Mouse (Mus musculus) kidney, embryonic 15.5 days (tissue): ENCODE measurements around the gene H2-Q2. TPM values are rescaled to one million over a fixed set of nuclear protein-coding genes. Genes with fewer than 3 reads are reported as not detected.
"Not testable (repeated sequence)": the region's sequence is repeated elsewhere in the genome, so short reads cannot be mapped to it uniquely, and the experiment has no call there.

Experiments used
- ATAC-seq: fragments of 200-750 bp; cut with Nextera tagmentation; replicated peaks from 2 replicates; pipeline ENCODE4 v1.8.0; 2017; ENCODE audit warnings: moderate TSS enrichment; ENCODE audit not compliant: low FRiP score
- H3K27ac ChIP-seq: fragments of 300-500 bp; sonication (generic); 2 replicates; pipeline ENCODE4 v1.5.1; 2015; ENCODE audit warnings: mild to moderate bottlenecking, inconsistent platforms
- H3K27me3 ChIP-seq: fragments of 300-500 bp; sonication (generic); 2 replicates; pipeline ENCODE4 v1.6.1; 2015; ENCODE audit warnings: inconsistent platforms
- H3K36me3 ChIP-seq: fragments of 300-500 bp; sonication (generic); 2 replicates; pipeline ENCODE4 v1.6.1; 2015; ENCODE audit warnings: inconsistent platforms
- H3K4me1 ChIP-seq: fragments of 300-500 bp; sonication (generic); 2 replicates; pipeline ENCODE4 v1.6.1; 2015; ENCODE audit warnings: inconsistent platforms
- H3K4me2 ChIP-seq: fragments of 300-500 bp; sonication (generic); 2 replicates; pipeline ENCODE4 v1.6.1; 2015; ENCODE audit warnings: moderate library complexity, mild to moderate bottlenecking, inconsistent platforms
- H3K4me3 ChIP-seq: fragments of 300-500 bp; sonication (generic); replicated peaks from 2 replicates; pipeline ENCODE4 v1.5.1; 2015; ENCODE audit warnings: mild to moderate bottlenecking, inconsistent platforms
- H3K9ac ChIP-seq: fragments of 300-500 bp; sonication (generic); 2 replicates; pipeline ENCODE4 v1.6.1; 2015; ENCODE audit warnings: mild to moderate bottlenecking, inconsistent platforms
- H3K9me3 ChIP-seq: fragments of 300-500 bp; sonication (generic); replicated peaks from 2 replicates; pipeline ENCODE4 v1.6.1; 2016; ENCODE audit warnings: inconsistent platforms
- WGBS: fragments of 180-500 bp; shearing (Covaris S2); methylation state at CpG from one replicate; pipeline ENCODE4 v1.1.7; 2015; ENCODE audit warnings: mixed read lengths; 5-methylcytosine and 5-hydroxymethylcytosine counted together
- polyA plus RNA-seq: library from polyadenylated mRNA; unstranded; fragments of >200 nt; fragmentation: Nextera tagmentation; extraction: Ambion mirVana; gene quantifications from 2 replicates; pipeline ENCODE4 v1.2.1, GENCODE M21; 2015

The H2-Q2 gene
- polyA plus RNA-seq, 1 experiment from 2014 or later: 0.64 TPM

DNA sequence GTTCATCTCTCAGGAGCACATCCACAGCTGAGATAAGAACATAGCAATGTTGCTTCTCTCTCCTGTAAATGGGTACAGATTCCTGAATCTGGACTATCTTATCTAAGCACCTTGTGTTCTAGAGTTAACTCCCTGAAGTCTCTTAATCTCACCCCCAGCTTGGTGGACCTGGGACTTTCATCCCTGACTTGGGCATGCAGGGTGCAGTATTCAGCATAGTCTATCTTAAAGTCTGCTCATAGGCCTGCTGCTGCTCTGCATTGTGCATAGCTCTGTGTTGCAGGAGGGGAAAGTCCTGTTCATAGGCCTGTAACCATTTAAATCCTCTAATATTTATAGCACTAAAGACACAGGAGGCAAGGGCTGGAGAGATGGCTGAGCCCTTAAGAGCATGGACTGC is 16.0 kb upstream of the H2-Q2 start:
- not testable (repeated sequence) for ATAC-seq, H3K36me3 ChIP-seq, H3K9ac ChIP-seq, H3K4me1 ChIP-seq, H3K4me2 ChIP-seq, H3K9me3 ChIP-seq, H3K4me3 ChIP-seq, H3K27ac ChIP-seq
- H3K27me3 ChIP-seq: peaks cover 28% of the 10 kb centered on the region

GRCm38 (mm10) chr17:35329714-35330113 is 12.3 kb upstream of the H2-Q2 start:
- not testable (repeated sequence) for H3K36me3 ChIP-seq, H3K4me1 ChIP-seq, H3K9ac ChIP-seq, H3K9me3 ChIP-seq, H3K4me3 ChIP-seq, H3K27me3 ChIP-seq, H3K4me2 ChIP-seq, H3K27ac ChIP-seq, ATAC-seq
- 59% methylated on average over 3 of the region's 3 CpGs for WGBS

DNA sequence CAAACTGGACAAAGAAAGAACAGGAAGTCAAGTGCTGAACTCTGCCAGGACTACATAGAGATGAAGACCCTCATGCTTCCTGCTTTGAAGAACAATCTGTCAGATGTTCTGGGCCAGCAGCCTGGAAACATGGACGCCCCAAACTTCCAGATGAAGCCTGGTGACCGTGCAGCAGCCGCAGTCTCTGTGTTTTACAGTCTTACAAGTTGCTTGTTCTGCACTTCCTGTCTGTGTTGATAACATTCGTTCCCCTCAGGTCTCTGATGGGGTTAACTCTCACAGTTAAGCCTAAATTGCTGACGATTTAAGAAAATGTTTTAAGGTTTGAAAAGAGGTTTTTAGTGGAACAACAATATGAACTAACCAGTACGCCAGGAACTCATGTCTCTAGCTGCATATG is 10.5 kb upstream of the H2-Q2 start:
- not testable (repeated sequence) for H3K27ac ChIP-seq, H3K4me3 ChIP-seq, ATAC-seq, H3K4me1 ChIP-seq, H3K36me3 ChIP-seq, H3K27me3 ChIP-seq, H3K9ac ChIP-seq, H3K4me2 ChIP-seq, H3K9me3 ChIP-seq
- 58% methylated on average over 6 of the region's 6 CpGs for WGBS

- Histone ChIP-seq H3K4me3 (peak overlapping the region; percentile 48), H3K4me2 (peak overlapping the region; percentile 87), H3K36me3 (no peaks in the 10 kb centered on the region), H3K9me3 (no peaks in the 10 kb centered on the region), H3K27ac (no peak overlapping the region), H3K4me1 (peaks cover 12% of the 10 kb centered on the region), H3K9ac (peak overlapping the region; percentile 21; the same call in 1 of the 2 replicates), H3K27me3 (peaks cover 53% of the 10 kb centered on the region)
- peak; percentile 69 for ATAC-seq
- 1% methylated on average over 45 of the region's 46 CpGs for WGBS
Measured at GRCm38 (mm10) chr17:35342711-35343476, 852 bp downstream of the H2-Q2 start.

- not testable (repeated sequence) for H3K9me3 ChIP-seq, ATAC-seq, H3K9ac ChIP-seq, H3K36me3 ChIP-seq, H3K4me2 ChIP-seq, H3K4me1 ChIP-seq, H3K27ac ChIP-seq, H3K4me3 ChIP-seq
- peaks cover 25% of the 10 kb centered on the region for H3K27me3 ChIP-seq
Measured at GRCm38 (mm10) chr17:35347659-35348058, 5.6 kb downstream of the H2-Q2 start.

- H3K4me3 ChIP-seq, H3K27ac ChIP-seq, H3K36me3 ChIP-seq, H3K9me3 ChIP-seq, H3K4me2 ChIP-seq, H3K4me1 ChIP-seq, H3K9ac ChIP-seq, ATAC-seq: not testable (repeated sequence)
- WGBS: 53% methylated on average over 6 of the region's 6 CpGs
- peaks cover 19% of the 10 kb centered on the region for H3K27me3 ChIP-seq
Measured at GRCm38 (mm10) chr17:35353275-35353674, 11.2 kb downstream of the H2-Q2 start.

GRCm38 (mm10) chr17:35354071-35354470 is 12.0 kb downstream of the H2-Q2 start:
- Histone ChIP-seq H3K4me1 (peaks cover 5% of the 10 kb centered on the region), H3K27ac (no peak overlapping the region), H3K9me3 (no peaks in the 10 kb centered on the region), H3K36me3 (no peaks in the 10 kb centered on the region), H3K27me3 (peaks cover 27% of the 10 kb centered on the region), H3K4me3 (no peak overlapping the region), H3K4me2 (no peak overlapping the region), H3K9ac (no peak overlapping the region)
- ATAC-seq: no peak
- 65% methylated on average over 2 of the region's 2 CpGs for WGBS

- Histone ChIP-seq H3K36me3 (no peaks in the 10 kb centered on the region), H3K27me3 (peaks cover 35% of the 10 kb centered on the region), H3K27ac (no peak overlapping the region), H3K9ac (no peak overlapping the region), H3K4me2 (no peak overlapping the region), H3K4me1 (peaks cover 10% of the 10 kb centered on the region), H3K4me3 (no peak overlapping the region), H3K9me3 (no peaks in the 10 kb centered on the region)
- no peak for ATAC-seq
- WGBS: 48% methylated on average over 1 of the region's 1 CpGs
Measured at GRCm38 (mm10) chr17:35357086-35357485, 15.0 kb downstream of the H2-Q2 start.

DNA sequence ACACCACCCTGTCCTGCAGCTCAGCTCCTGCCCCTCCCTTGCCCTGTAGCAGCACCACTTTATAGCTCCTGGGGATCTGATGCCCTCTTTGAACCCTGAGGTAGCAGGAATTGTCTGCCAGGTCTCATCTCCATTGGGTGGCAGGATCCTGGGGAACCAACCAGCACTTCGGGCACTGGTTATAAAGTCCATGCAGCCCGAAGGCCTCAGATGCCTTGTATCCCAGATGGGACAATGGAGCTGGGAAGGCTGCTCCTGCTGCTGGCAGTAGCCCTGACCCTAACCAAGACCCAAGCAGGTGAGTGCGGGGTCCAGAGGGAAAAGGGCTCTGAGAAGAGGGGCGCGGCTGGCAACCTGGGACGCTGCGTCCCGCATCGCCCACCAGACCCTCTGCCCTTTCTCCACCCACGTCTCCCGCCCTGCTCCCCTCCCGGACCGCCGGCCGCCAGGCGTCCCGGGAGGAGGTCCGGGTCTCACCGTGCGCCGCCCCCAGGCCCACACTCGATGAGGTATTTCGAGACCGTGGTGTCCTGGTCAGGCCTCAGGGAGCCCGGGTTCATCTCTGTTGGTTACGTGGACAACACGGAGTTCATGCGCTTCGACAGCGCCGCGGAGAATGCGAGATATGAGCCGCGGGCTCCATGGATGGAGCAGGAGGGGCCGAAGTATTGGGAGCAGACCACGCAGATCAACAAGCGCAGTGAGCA is 16.9 kb downstream of the H2-Q2 start:
- Histone ChIP-seq H3K9me3 (peaks cover 6% of the 10 kb centered on the region), H3K27me3 (peaks cover 35% of the 10 kb centered on the region), H3K4me3 (peak overlapping the region; percentile 42), H3K27ac (no peak overlapping the region), H3K4me1 (peaks cover 10% of the 10 kb centered on the region), H3K4me2 (peak overlapping the region; percentile 83), H3K36me3 (no peaks in the 10 kb centered on the region), H3K9ac (no peak overlapping the region)
- 3% methylated on average over 38 of the region's 38 CpGs for WGBS
- ATAC-seq: no peak; the same call in 1 of the 2 replicates

DNA sequence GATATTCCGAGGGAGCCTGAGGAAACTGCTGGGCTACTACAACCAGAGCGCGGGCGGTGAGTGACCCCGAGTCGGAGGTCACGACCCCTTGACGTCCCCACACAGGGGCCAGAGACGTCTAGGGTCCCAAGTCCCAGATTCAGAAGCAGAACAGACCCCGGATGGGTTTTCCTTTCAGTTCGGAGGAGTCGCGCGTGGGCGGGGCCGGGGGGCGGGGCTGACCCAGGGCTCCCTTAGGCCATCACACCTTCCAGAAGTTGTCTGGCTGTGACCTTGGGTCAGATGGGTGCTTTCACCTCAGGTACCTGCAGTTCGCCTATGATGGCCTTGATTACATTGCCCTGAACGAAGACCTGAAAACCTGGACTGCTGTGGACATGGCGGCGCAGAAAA is 17.4 kb downstream of the H2-Q2 start:
- peaks cover 6% of the 10 kb centered on the region for H3K9me3 ChIP-seq
- H3K27me3 ChIP-seq: peaks cover 35% of the 10 kb centered on the region
- H3K36me3 ChIP-seq: no peaks in the 10 kb centered on the region
- H3K4me1 ChIP-seq: peaks cover 10% of the 10 kb centered on the region
- ATAC-seq: no peak; the same call in 1 of the 2 replicates
- no peak overlapping the region for H3K27ac ChIP-seq
- H3K4me3 ChIP-seq: peak overlapping the region; percentile 42
- H3K4me2 ChIP-seq: peak overlapping the region; percentile 83
- 16% methylated on average over 21 of the region's 21 CpGs for WGBS
- H3K9ac ChIP-seq: no peak overlapping the region

DNA sequence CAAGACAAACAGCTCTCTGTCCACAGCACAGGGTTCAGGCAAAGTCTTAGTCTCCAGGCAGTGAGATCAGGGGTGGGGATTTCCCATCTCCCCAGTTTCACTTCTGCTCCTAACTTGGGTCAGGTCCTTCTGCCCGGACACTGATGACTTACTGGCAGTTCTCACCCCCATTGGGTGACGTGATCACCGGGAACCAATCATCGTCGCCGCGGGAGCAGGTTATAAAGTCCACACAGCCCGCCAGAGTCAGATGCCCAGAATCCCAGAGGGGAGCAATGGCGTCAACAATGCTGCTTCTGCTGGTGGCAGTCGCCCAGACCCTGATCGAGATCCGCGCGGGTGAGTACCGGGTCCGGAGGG is 37.3 kb downstream of the H2-Q2 start, which contains the start of gene H2-Q4:
TSS of gene H2-Q4 (plus strand) at position 249 of the 360 bp plus-strand sequence.
- WGBS: 0% methylated on average over 14 of the region's 16 CpGs
- Histone ChIP-seq H3K9ac (peak within 1 kb of the TSS; percentile 57), H3K9me3 (no peaks in the 10 kb centered on the region; the same call in 1 of the 2 replicates), H3K4me2 (peak within 1 kb of the TSS; percentile 98), H3K27me3 (peaks cover 9% of the 10 kb centered on the region; the same call in 1 of the 2 replicates), H3K4me3 (peak within 1 kb of the TSS; percentile 64), H3K4me1 (0 out of 2 replicates have a peak, but pooled peaks cover 8% of the 10 kb centered on the region), H3K36me3 (no peaks in the 10 kb centered on the region), H3K27ac (no peak within 1 kb of the TSS)
- ATAC-seq: peak; percentile 95

DNA sequence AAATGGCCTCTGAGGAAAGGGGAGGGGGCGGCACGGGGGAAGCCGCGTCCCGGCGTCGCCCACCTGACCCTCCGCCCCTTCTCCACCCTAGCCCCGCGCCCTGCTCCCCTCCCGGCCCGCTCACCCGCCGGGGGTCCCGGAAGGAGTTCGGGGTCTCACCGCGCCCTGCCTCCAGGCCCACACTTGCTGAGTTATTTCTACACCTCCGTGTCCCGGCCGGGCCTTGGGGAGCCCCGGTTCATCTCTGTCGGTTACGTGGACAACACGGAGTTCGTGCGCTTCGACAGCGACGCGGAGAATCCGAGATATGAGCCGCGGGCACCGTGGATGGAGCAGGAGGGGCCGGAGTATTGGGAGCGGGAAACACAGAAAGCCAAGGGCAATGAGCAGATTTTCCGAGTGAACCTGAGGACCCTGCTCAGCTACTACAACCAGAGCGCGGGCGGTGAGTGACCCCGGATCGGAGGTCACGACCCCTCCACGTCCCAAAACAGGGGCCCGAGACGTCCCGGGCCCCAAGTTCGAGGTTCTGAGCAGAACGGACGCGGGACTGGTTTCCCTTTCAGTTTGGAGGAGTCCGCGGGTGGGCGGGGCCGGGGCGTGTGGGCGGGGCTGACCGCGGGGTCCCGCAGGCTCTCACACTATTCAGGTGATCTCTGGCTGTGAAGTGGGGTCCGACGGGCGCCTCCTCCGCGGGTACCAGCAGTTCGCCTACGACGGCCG is 37.8 kb downstream of the H2-Q2 start:
- Histone ChIP-seq H3K4me1 (0 out of 2 replicates have a peak, but pooled peaks cover 8% of the 10 kb centered on the region), H3K27ac (no peak overlapping the region), H3K4me2 (peak overlapping the region; percentile 98), H3K9me3 (no peaks in the 10 kb centered on the region; the same call in 1 of the 2 replicates), H3K36me3 (no peaks in the 10 kb centered on the region), H3K27me3 (peaks cover 9% of the 10 kb centered on the region; the same call in 1 of the 2 replicates), H3K9ac (peak overlapping the region; percentile 57), H3K4me3 (peak overlapping the region; percentile 64)
- peak; percentile 76 for ATAC-seq
- under 1% methylated on average over 70 of the region's 70 CpGs for WGBS
